Mouse (Mus musculus): ENCODE data around the gene Slc47a1. TPM values are rescaled to one million over a fixed set of nuclear protein-coding genes. Genes with fewer than 3 reads are reported as not detected.

Slc47a1 gene
- polyA plus RNA-seq, 1 experiment: 3.4 TPM

DNA sequence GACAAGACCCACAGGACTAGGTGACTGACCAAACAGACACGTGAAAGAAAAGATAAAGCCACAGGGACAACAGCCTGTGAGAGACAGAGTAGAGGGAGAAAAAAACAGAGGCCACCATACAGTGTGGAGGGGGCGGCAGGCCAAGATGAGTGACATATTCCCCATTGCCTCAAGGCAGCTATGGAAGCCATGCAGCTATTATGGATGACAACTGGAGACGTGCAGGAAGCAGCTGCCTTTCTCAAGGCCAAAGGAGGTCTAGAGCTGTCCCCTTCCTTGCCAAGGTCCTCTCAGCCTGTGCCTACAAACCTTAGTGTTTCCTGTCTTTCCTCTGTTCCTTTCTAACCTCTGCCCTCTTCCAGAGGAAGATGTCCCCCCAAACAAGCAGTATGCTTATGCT is 12.2 kb downstream of the Slc47a1 start:
- Histone ChIP-seq H3K27ac (ENCODE audit: control insufficient read depth, insufficient read depth, low read length) (no peak overlapping the region), H3K4me1 (replicated peaks; ENCODE audit: control insufficient read depth, insufficient read depth, low read length) (no peaks in the 10 kb centered on the region), H3K36me3 (ENCODE audit: control insufficient read depth, insufficient read depth, low read length) (no peaks in the 10 kb centered on the region), H3K4me3 (ENCODE audit: control insufficient read depth, insufficient read depth, low read length) (no peak overlapping the region), H3K27me3 (ENCODE audit: control insufficient read depth, insufficient read depth, low read length) (no peaks in the 10 kb centered on the region)
- DNase-seq: no peak
- TF ChIP-seq CTCF (IDR thresholded peaks at IDR 0.05; ENCODE audit: borderline replicate concordance, control insufficient read depth, extremely low read depth, insufficient read depth, low read length, poor library complexity): no peak
- TF ChIP-seq POLR2A (IDR thresholded peaks at IDR 0.05; ENCODE audit: control insufficient read depth, extremely low read depth, insufficient read depth, low read length, poor library complexity): no peak
- 75% methylated on average over 3 of the region's 3 CpGs for WGBS

DNA sequence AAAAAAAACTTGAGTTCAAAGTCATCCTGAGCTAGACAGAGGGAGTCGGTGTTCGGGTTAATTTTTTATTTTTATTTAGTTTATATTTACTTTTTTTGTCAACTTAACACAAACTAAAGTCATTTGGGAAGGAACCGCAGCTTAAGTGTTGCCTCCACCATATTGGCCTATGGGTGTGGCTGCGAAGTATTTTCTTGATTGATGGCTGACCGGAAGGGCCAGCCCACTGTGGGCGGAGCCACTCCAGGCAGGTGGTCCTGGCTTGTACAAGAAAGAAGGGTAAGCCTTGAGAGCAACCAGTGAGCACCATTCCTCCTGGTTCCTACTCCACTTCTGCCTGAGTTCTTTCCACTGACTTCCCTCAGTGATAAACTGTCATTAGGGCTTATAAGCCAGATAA is 14.0 kb downstream of the Slc47a1 start:
- 91% methylated on average over 6 of the region's 6 CpGs for WGBS
- H3K4me1 ChIP-seq (replicated peaks; ENCODE audit: control insufficient read depth, insufficient read depth, low read length): no peaks in the 10 kb centered on the region

DNA sequence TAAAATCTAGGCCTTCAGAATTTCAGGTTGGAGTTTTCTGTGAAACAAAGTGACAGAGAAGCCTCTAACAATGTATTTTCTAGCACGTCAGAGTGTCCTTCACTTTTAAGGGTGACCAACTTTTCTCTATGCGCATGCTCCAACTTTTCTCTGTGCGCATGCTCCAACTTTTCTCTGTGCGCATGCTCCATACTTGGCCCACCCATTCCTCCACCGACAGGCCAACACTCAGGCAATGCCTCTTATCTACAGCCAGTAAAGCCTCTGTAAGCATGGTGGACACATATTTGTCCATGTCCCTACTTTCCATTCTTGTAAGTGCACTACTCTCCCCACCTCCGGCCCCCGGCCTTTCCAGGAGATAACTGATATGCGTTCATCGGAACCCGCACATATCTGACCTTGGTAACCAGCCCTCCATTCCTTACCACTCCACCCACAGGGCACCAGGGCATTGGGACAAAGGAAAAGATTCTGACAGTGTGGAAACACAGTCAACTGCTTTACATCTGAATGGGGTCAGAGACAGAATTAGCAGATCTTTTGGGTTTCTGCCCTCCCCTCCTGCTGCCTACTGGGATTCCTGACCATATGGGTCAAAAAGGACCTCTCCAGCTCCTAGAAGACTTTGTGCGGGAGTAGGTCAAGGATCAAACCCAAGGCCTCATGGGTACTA is 16.5 kb downstream of the Slc47a1 start:
- 96% methylated on average over 11 of the region's 11 CpGs for WGBS
- no peak for DNase-seq
- Histone ChIP-seq H3K4me3 (ENCODE audit: control insufficient read depth, insufficient read depth, low read length) (no peak overlapping the region), H3K36me3 (ENCODE audit: control insufficient read depth, insufficient read depth, low read length) (no peaks in the 10 kb centered on the region), H3K4me1 (replicated peaks; ENCODE audit: control insufficient read depth, insufficient read depth, low read length) (no peaks in the 10 kb centered on the region), H3K27me3 (ENCODE audit: control insufficient read depth, insufficient read depth, low read length) (no peaks in the 10 kb centered on the region), H3K27ac (ENCODE audit: control insufficient read depth, insufficient read depth, low read length) (no peak overlapping the region)
- TF ChIP-seq POLR2A (IDR thresholded peaks at IDR 0.05; ENCODE audit: control insufficient read depth, extremely low read depth, insufficient read depth, low read length, poor library complexity) (no peak), CTCF (IDR thresholded peaks at IDR 0.05; ENCODE audit: borderline replicate concordance, control insufficient read depth, extremely low read depth, insufficient read depth, low read length, poor library complexity) (no peak)

More for the DNA sequence above, 14.0 kb downstream of the Slc47a1 start:
- no peak for TF ChIP-seq CTCF (IDR thresholded peaks at IDR 0.05; ENCODE audit: borderline replicate concordance, control insufficient read depth, extremely low read depth, insufficient read depth, low read length, poor library complexity)
- Histone ChIP-seq H3K27me3 (ENCODE audit: control insufficient read depth, insufficient read depth, low read length) (no peaks in the 10 kb centered on the region), H3K4me3 (ENCODE audit: control insufficient read depth, insufficient read depth, low read length) (no peak overlapping the region), H3K36me3 (ENCODE audit: control insufficient read depth, insufficient read depth, low read length) (no peaks in the 10 kb centered on the region), H3K27ac (ENCODE audit: control insufficient read depth, insufficient read depth, low read length) (no peak overlapping the region)
- DNase-seq: no peak

DNA sequence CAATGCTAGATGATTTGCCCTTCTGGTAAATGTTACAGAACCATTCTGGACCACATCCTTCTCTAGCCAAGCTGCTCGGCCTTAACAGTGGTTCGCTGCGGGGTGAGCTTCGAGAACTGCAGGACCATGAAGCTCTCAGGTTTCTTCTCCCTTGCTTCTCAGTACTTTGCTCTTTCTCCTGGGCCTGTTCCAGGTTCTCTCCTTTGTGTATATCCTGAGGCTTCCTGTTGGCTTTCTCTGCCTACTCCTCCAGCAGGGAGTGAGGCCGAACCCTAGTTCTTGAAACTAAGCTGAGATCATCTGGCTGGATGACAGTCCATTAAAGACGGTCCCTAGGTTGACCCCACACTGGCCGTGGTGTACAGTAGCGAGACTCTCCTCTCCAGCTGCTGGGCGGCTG is 21.5 kb downstream of the Slc47a1 start:
- Histone ChIP-seq H3K36me3 (ENCODE audit: control insufficient read depth, insufficient read depth, low read length) (no peaks in the 10 kb centered on the region), H3K4me3 (ENCODE audit: control insufficient read depth, insufficient read depth, low read length) (no peak overlapping the region), H3K27me3 (ENCODE audit: control insufficient read depth, insufficient read depth, low read length) (no peaks in the 10 kb centered on the region), H3K4me1 (replicated peaks; ENCODE audit: control insufficient read depth, insufficient read depth, low read length) (no peaks in the 10 kb centered on the region), H3K27ac (ENCODE audit: control insufficient read depth, insufficient read depth, low read length) (no peak overlapping the region)
- TF ChIP-seq POLR2A (IDR thresholded peaks at IDR 0.05; ENCODE audit: control insufficient read depth, extremely low read depth, insufficient read depth, low read length, poor library complexity): no peak
- no peak for TF ChIP-seq CTCF (IDR thresholded peaks at IDR 0.05; ENCODE audit: borderline replicate concordance, control insufficient read depth, extremely low read depth, insufficient read depth, low read length, poor library complexity)
- DNase-seq: no peak
- WGBS: 90% methylated on average over 9 of the region's 9 CpGs

DNA sequence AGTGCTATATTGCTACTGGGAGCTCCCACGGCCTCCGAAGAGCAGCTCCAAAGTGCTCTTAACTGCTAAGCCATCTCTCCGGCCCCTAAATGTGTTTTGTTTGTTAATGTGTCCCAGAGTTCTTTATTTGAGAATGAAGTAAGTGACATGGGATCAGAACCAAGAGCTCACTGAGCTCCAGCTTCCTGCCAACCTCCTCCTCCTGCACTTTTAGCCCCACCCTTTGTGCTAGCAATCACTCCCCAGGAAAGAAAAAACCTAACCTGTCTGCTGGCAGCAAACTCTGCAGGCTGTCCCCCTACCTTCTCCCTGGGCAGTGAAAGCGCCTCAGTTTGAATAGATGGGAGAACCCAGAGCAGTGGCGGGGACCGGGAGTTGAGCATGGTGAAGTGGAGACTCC is 22.0 kb downstream of the Slc47a1 start:
- Histone ChIP-seq H3K36me3 (ENCODE audit: control insufficient read depth, insufficient read depth, low read length) (no peaks in the 10 kb centered on the region), H3K4me3 (ENCODE audit: control insufficient read depth, insufficient read depth, low read length) (no peak overlapping the region), H3K27me3 (ENCODE audit: control insufficient read depth, insufficient read depth, low read length) (no peaks in the 10 kb centered on the region), H3K4me1 (replicated peaks; ENCODE audit: control insufficient read depth, insufficient read depth, low read length) (no peaks in the 10 kb centered on the region), H3K27ac (ENCODE audit: control insufficient read depth, insufficient read depth, low read length) (no peak overlapping the region)
- no peak for DNase-seq
- 87% methylated on average over 6 of the region's 6 CpGs for WGBS
- TF ChIP-seq POLR2A (IDR thresholded peaks at IDR 0.05; ENCODE audit: control insufficient read depth, extremely low read depth, insufficient read depth, low read length, poor library complexity) (no peak), CTCF (IDR thresholded peaks at IDR 0.05; ENCODE audit: borderline replicate concordance, control insufficient read depth, extremely low read depth, insufficient read depth, low read length, poor library complexity) (no peak)

DNA sequence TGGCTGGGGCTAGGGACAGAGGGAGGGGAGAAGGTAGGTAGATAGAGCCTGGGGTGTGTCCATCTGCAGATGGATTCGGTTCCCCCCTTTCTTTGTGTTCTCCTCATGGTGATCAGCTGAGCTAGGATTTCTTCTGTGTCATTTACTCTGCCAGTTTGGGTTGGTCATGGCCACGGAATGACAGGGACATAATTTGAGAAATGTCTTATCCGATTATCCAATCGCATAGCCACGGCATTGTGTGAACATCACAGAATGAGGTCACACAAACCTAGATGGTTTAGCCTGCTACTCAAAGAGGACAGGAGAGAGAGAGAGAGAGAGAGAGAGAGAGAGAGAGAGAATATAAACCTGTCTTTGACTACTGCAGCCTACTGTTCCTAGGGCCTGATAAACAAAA is 22.8 kb downstream of the Slc47a1 start:
- no peaks in the 10 kb centered on the region for H3K4me1 ChIP-seq (replicated peaks; ENCODE audit: control insufficient read depth, insufficient read depth, low read length)
- TF ChIP-seq POLR2A (IDR thresholded peaks at IDR 0.05; ENCODE audit: control insufficient read depth, extremely low read depth, insufficient read depth, low read length, poor library complexity) (no peak), CTCF (IDR thresholded peaks at IDR 0.05; ENCODE audit: borderline replicate concordance, control insufficient read depth, extremely low read depth, insufficient read depth, low read length, poor library complexity) (no peak)
- no peaks in the 10 kb centered on the region for H3K36me3 ChIP-seq (ENCODE audit: control insufficient read depth, insufficient read depth, low read length)
- H3K27me3 ChIP-seq (ENCODE audit: control insufficient read depth, insufficient read depth, low read length): no peaks in the 10 kb centered on the region
- no peak overlapping the region for H3K27ac ChIP-seq (ENCODE audit: control insufficient read depth, insufficient read depth, low read length)
- DNase-seq: no peak
- 91% methylated on average over 5 of the region's 5 CpGs for WGBS
- H3K4me3 ChIP-seq (ENCODE audit: control insufficient read depth, insufficient read depth, low read length): no peak overlapping the region

DNA sequence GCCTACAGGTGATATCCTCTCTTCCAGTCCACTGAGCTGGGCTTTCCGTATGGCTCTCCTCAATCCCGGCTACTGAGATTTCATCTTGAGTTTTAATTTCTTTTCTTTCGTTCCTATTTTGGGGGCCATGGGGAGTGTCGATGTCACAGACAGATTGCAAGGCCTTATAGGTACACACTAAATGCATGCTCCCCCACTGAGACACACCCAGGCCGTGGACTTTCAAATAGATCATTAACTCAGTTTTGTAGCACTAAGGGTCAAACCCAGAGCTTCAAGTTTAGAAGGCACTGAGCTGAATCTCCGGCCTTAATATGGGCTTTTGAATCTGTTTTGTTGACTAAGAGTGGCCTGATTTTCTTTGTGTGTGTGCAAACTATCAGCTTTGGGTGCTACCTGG is 23.8 kb downstream of the Slc47a1 start:
- Histone ChIP-seq H3K27ac (ENCODE audit: control insufficient read depth, insufficient read depth, low read length) (no peak overlapping the region), H3K4me3 (ENCODE audit: control insufficient read depth, insufficient read depth, low read length) (no peak overlapping the region), H3K4me1 (replicated peaks; ENCODE audit: control insufficient read depth, insufficient read depth, low read length) (no peaks in the 10 kb centered on the region), H3K36me3 (ENCODE audit: control insufficient read depth, insufficient read depth, low read length) (no peaks in the 10 kb centered on the region), H3K27me3 (ENCODE audit: control insufficient read depth, insufficient read depth, low read length) (no peaks in the 10 kb centered on the region)
- WGBS: 90% methylated on average over 6 of the region's 6 CpGs
- TF ChIP-seq CTCF (IDR thresholded peaks at IDR 0.05; ENCODE audit: borderline replicate concordance, control insufficient read depth, extremely low read depth, insufficient read depth, low read length, poor library complexity) (no peak), POLR2A (IDR thresholded peaks at IDR 0.05; ENCODE audit: control insufficient read depth, extremely low read depth, insufficient read depth, low read length, poor library complexity) (no peak)
- no peak for DNase-seq

All from thymus, adult 2 months (tissue).